Mouse (Mus musculus): Measurements from ENCODE around the gene Tnip1.

DNA sequence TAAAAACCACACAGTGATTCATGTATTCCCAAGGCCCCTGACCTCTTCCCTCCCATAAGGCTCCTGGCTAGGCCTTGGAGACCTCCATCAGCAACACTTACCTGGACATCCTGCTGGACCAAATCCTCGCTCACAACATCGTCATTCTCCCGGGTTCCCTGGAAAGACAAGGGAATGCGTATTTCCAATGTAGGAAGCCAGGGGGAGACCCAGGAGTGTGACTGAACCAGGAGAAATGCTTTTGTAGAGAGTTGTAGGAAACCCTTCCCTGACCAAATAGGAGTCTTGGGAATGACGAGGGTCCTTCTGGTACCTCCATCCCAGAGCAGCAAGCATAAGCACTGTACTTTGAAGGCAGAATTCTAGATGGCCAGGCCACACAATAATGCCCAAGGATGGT, 43.0 kb upstream of the Tnip1 start:
- TF ChIP-seq CTCF (IDR thresholded peaks at IDR 0.05; ENCODE audit: insufficient read depth, low read length) = no peak
- TF ChIP-seq POLR2A (IDR thresholded peaks at IDR 0.05; ENCODE audit: borderline replicate concordance, extremely low read depth, low read depth, low read length) = no peak
